Mouse (Mus musculus) C3H10T1/2 (cell line): ENCODE results near the gene Olfr1110. TPM values are rescaled to one million over a fixed set of nuclear protein-coding genes. Genes with fewer than 3 reads are reported as not detected.

Experiments
- polyA plus RNA-seq, 2 experiments: library from polyadenylated mRNA; unstranded; fragments of >200 nt; fragmentation: generic; extraction: Trizol; gene quantifications; one replicate each; pipeline ENCODE4 v1.2.1; 2012; ENCODE audit warnings: missing spikeins in 2 of 2

The Olfr1110 gene
- not detected for polyA plus RNA-seq

GRCm38 (mm10) chr2:87140200-87140599 is at the start of gene Olfr1110:
Gene Olfr1110, minus strand, starts transcription at chr2:87140300.

DNA sequence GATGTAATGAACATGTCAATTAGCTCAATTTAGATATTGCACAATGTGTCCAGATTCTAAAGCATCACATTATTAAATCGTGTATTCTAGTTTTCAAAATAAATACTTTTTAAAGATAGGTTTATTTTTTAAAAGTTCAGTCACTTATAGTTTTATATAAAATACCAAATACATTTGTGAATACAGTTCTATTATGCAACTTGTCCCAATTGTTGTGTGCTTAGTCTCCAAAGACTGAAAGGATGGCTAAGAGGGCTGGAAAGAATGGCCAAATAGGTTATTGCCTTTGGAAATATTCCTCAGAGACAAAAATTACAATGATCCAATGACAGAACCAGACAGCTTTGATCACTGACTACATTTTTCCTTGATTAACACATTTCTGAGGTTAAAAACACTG is 47.4 kb upstream of the Olfr1110 start, which contains the start of gene Olfr1112:
Gene Olfr1112, plus strand, starts transcription at position 301 of the 400 bp plus-strand sequence.

GRCm38 (mm10) chr2:87152524-87152923 is 12.4 kb upstream of the Olfr1110 start, which contains the start of gene Olfr1111:
Gene Olfr1111, minus strand, starts transcription at chr2:87152624.

GRCm38 (mm10) chr2:87114467-87114866 is 25.6 kb downstream of the Olfr1110 start, which contains the start of gene Olfr259:
Gene Olfr259, minus strand, starts transcription at chr2:87114567.

DNA sequence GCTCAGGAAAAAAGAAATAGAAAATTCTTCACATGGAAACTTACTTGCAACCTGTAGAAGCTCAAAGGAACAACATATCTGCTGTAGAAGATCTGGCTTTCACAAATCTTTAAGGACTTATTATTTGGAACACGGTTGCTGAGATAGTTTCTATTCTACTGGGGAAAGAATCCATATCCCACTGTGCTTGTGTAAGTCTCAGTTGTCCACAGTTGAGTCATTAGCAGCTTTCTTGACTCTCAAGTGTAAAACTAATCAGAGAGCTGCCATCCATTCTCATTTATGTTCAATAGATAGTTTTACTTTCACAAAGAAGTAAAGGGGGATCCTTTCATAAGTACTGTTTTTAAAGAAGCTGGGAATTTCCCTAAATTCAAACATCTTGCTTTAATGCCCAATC is 44.2 kb downstream of the Olfr1110 start, which contains the start of gene Olfr1109:
Gene Olfr1109, minus strand, starts transcription at position 101 of the 400 bp plus-strand sequence.

Other genes starting within 250 kb of the Olfr1110 start
- not detected for gene Olfr1097, start 248.1 kb downstream of the Olfr1110 start, polyA plus RNA-seq
- gene Olfr1098, start 215.8 kb downstream of the Olfr1110 start, polyA plus RNA-seq: not detected
- gene Olfr1099, start 179.6 kb downstream of the Olfr1110 start, polyA plus RNA-seq: not detected
- gene Olfr1100, start 160.3 kb downstream of the Olfr1110 start, polyA plus RNA-seq: not detected
- not detected for gene Olfr1101, start 149.1 kb downstream of the Olfr1110 start, polyA plus RNA-seq
- not detected for gene Olfr1102, start 141.9 kb downstream of the Olfr1110 start, polyA plus RNA-seq
- gene Olfr1104, start 113.2 kb downstream of the Olfr1110 start, polyA plus RNA-seq: not detected
- gene Olfr1105, start 103.8 kb downstream of the Olfr1110 start, polyA plus RNA-seq: not detected
- gene Olfr1106, start 88.0 kb downstream of the Olfr1110 start, polyA plus RNA-seq: not detected
- not detected for gene Olfr1107, start 64.5 kb downstream of the Olfr1110 start, polyA plus RNA-seq
- gene Olfr1109, start 44.3 kb downstream of the Olfr1110 start, polyA plus RNA-seq: not detected
- not detected for gene Olfr259, start 25.7 kb downstream of the Olfr1110 start, polyA plus RNA-seq
- not detected for gene Olfr1111, start 12.3 kb upstream of the Olfr1110 start, polyA plus RNA-seq
- gene Olfr1112, start 47.5 kb upstream of the Olfr1110 start, polyA plus RNA-seq: not detected
- gene Olfr1113, start 68.7 kb upstream of the Olfr1110 start, polyA plus RNA-seq: not detected
- gene Olfr1115, start 107.7 kb upstream of the Olfr1110 start, polyA plus RNA-seq: not detected
- not detected for gene Olfr1116, start 127.2 kb upstream of the Olfr1110 start, polyA plus RNA-seq
- gene Olfr1118, start 167.3 kb upstream of the Olfr1110 start, polyA plus RNA-seq: not detected
- not detected for gene Olfr1120, start 214.5 kb upstream of the Olfr1110 start, polyA plus RNA-seq
- not detected for gene Olfr1121, start 229.6 kb upstream of the Olfr1110 start, polyA plus RNA-seq
- not detected for gene Olfr1122, start 245.5 kb upstream of the Olfr1110 start, polyA plus RNA-seq